ENCODE assay signal across 8 mouse cellular contexts in genomic region chr2:170912589-170913223, GRCm38 (mm10).
DNase-seq lines count a peak whose midpoint lies in the region; ATAC-seq and TF ChIP-seq lines count a peak whose summit lies in the region.

No protein-coding gene starts in this region.

- no peak overlapping the region for H3K27ac ChIP-seq in intestine, postnatal 0 days (ENCODE audit: low read depth, low read length)
- H3K27ac ChIP-seq in limb, embryonic 15.5 days = no peak overlapping the region

- no peaks in the 10 kb centered on the region for H3K27me3 ChIP-seq in intestine, postnatal 0 days (replicated peaks; ENCODE audit: control insufficient read depth, insufficient read depth, low read length)
- peaks cover 4% of the 10 kb centered on the region; the same call in 1 of the 2 replicates for H3K27me3 ChIP-seq in limb, embryonic 15.5 days

- H3K4me1 ChIP-seq in intestine, postnatal 0 days (replicated peaks; ENCODE audit: control insufficient read depth, insufficient read depth, low read length) = no peaks in the 10 kb centered on the region
- H3K4me1 ChIP-seq in limb, embryonic 15.5 days = peaks cover 4% of the 10 kb centered on the region

- no peak for ATAC-seq in intestine, postnatal 0 days
- no peak for ATAC-seq in limb, embryonic 15.5 days (ENCODE audit: insufficient number of reproducible peaks, low FRiP score, low TSS enrichment, low read depth)

- H3K4me3 ChIP-seq in intestine, postnatal 0 days (ENCODE audit: low read depth, low read length) = no peak overlapping the region
- H3K4me3 ChIP-seq in limb, embryonic 15.5 days = no peak overlapping the region

- WGBS in intestine, postnatal 0 days = 37% methylated on average over 13 of the region's 13 CpGs
- 17% methylated on average over 13 of the region's 13 CpGs for WGBS in limb, embryonic 15.5 days

- peak; percentile 74 for TF ChIP-seq CTCF in intestine, postnatal 0 days (IDR thresholded peaks at IDR 0.05; ENCODE audit: low read depth)

- H3K9me3 ChIP-seq in intestine, postnatal 0 days (ENCODE audit: control insufficient read depth) = no peaks in the 10 kb centered on the region
- no peaks in the 10 kb centered on the region for H3K9me3 ChIP-seq in limb, embryonic 15.5 days

- H3K9ac ChIP-seq in intestine, postnatal 0 days (ENCODE audit: low read depth, low read length) = no peak overlapping the region
- H3K9ac ChIP-seq in limb, embryonic 15.5 days = no peak overlapping the region

- peak; percentile 41 to 58 for DNase-seq in left cerebral cortex, adult 18-20 months (ENCODE audit: low spot score in 2 of 2)
- DNase-seq in left cerebral cortex, adult 8-10 months (ENCODE audit: low spot score in 2 of 2) = no peak
- DNase-seq in adipocyte (ENCODE audit: low spot score) = peak; percentile 29
- peak; percentile 67 for DNase-seq in embryo, embryonic 9.5 days (ENCODE audit: extremely low spot score)
- peak; percentile 57 for DNase-seq in right cerebral cortex, postnatal 14 days
- DNase-seq in gastrocnemius, postnatal 14 days = no peak

- H3K4me2 ChIP-seq in intestine, postnatal 0 days (replicated peaks; ENCODE audit: low read depth) = no peak overlapping the region
- H3K4me2 ChIP-seq in limb, embryonic 15.5 days = peak overlapping the region; percentile 37

- H3K36me3 ChIP-seq in intestine, postnatal 0 days (ENCODE audit: control insufficient read depth, insufficient read depth) = no peaks in the 10 kb centered on the region
- H3K36me3 ChIP-seq in limb, embryonic 15.5 days = no peaks in the 10 kb centered on the region

- intact Hi-C loops in gastrocnemius, postnatal 14 days (cut with DNase I; ENCODE audit: low total_unique reads) = loop anchor here (10.0 kb wide), 1 partner anchor 1302 kb away; no protein-coding TSS in a partner anchor

Comparison
In these comparisons a context has a peak if more than half of its experiments do, and no peak if none do; other contexts are left out.
1. DNase-seq: peak in left cerebral cortex, adult 18-20 months (2 of 2), adipocyte (single experiment), embryo, embryonic 9.5 days (single experiment) and right cerebral cortex, postnatal 14 days (single experiment); none in left cerebral cortex, adult 8-10 months (0 of 2) and gastrocnemius, postnatal 14 days (single experiment).